Mouse (Mus musculus) heart, embryonic 15.5 days (tissue): ENCODE measurements around the gene Zcchc18. TPM values are rescaled to one million over a fixed set of nuclear protein-coding genes. Genes with fewer than 3 reads are reported as not detected.

Source experiments
- polyA plus RNA-seq: library from polyadenylated mRNA; unstranded; fragments of >200 nt; fragmentation: Nextera tagmentation; extraction: Ambion mirVana; gene quantifications from 2 replicates; pipeline ENCODE4 v1.2.1, GENCODE M21; 2015

Zcchc18 gene
- polyA plus RNA-seq, 1 experiment from 2014 or later: 1.6 TPM

Other genes with a start within 250 kb of the Zcchc18 start
- gene Morf4l2, start 249.5 kb upstream of the Zcchc18 start, polyA plus RNA-seq: 302 and 318 TPM in 2 replicates
- not detected in 2 replicates for gene Glra4, start 213.0 kb upstream of the Zcchc18 start, polyA plus RNA-seq
- 3.0 and 3.8 TPM in 2 replicates for gene Plp1, start 170.5 kb upstream of the Zcchc18 start, polyA plus RNA-seq
- 0.23 and 0.32 TPM in 2 replicates for gene Rab9b, start 124.4 kb upstream of the Zcchc18 start, polyA plus RNA-seq
- gene H2bfm, start 65.8 kb upstream of the Zcchc18 start, polyA plus RNA-seq: not detected in 2 replicates
- gene Tmsb15b2, start 17.7 kb upstream of the Zcchc18 start, polyA plus RNA-seq: 11.0 and 15.5 TPM in 2 replicates
- 1.5 and 2.0 TPM in 2 replicates for gene Tmsb15l, start 16.3 kb upstream of the Zcchc18 start, polyA plus RNA-seq
- 10.2 and 12.5 TPM in 2 replicates for gene Tmsb15b1, start 16.3 kb upstream of the Zcchc18 start, polyA plus RNA-seq
- gene Slc25a53, start 45.1 kb downstream of the Zcchc18 start, polyA plus RNA-seq: 4.9 and 6.5 TPM in 2 replicates
- gene Fam199x, start 56.4 kb downstream of the Zcchc18 start, polyA plus RNA-seq: 3.8 and 4.2 TPM in 2 replicates
- gene Esx1, start 128.9 kb downstream of the Zcchc18 start, polyA plus RNA-seq: not detected in 2 replicates